Mouse (Mus musculus) retina, postnatal 1 day (tissue): ENCODE measurements around the gene Tbx15.
A peak's percentile ranks its signal among the peaks of the same experiment; 100 is the strongest.
"Not testable (repeated sequence)": the region's sequence is repeated elsewhere in the genome, so short reads cannot be mapped to it uniquely, and the experiment has no call there.

Experiments used
- DNase-seq: peaks from one replicate; pipeline ENCODE4 v3.0.0-alpha.2; 2012

The Tbx15 gene

GRCm38 (mm10) chr3:99279718-99280117 is 39.5 kb downstream of the Tbx15 start:
- no peak for DNase-seq

- DNase-seq: no peak
These were observed 41.3 kb downstream of the Tbx15 start for GRCm38 (mm10) chr3:99281453-99281852.

GRCm38 (mm10) chr3:99288302-99288701 is 48.1 kb downstream of the Tbx15 start:
- no peak for DNase-seq

GRCm38 (mm10) chr3:99290064-99290702 is 50.0 kb downstream of the Tbx15 start:
- DNase-seq: peak; percentile 73

GRCm38 (mm10) chr3:99290878-99291277 is 50.7 kb downstream of the Tbx15 start:
- DNase-seq: no peak

GRCm38 (mm10) chr3:99291386-99291785 is 51.2 kb downstream of the Tbx15 start:
- no peak for DNase-seq

- DNase-seq: no peak
These were observed 52.4 kb downstream of the Tbx15 start for GRCm38 (mm10) chr3:99292531-99292931.

- not testable (repeated sequence) for DNase-seq
These were observed 54.0 kb downstream of the Tbx15 start for GRCm38 (mm10) chr3:99294209-99294608.

- no peak for DNase-seq
These were observed 55.1 kb downstream of the Tbx15 start for GRCm38 (mm10) chr3:99295301-99295700.

- DNase-seq: no peak
These were observed 56.0 kb downstream of the Tbx15 start for GRCm38 (mm10) chr3:99296186-99296585.

- no peak for DNase-seq
These were observed 60.7 kb downstream of the Tbx15 start for GRCm38 (mm10) chr3:99300846-99301245.

- DNase-seq: peak; percentile 29
These were observed 70.7 kb downstream of the Tbx15 start for GRCm38 (mm10) chr3:99310877-99311276.

- DNase-seq: no peak
These were observed 71.9 kb downstream of the Tbx15 start for GRCm38 (mm10) chr3:99311943-99312635.

- no peak for DNase-seq
These were observed 82.2 kb downstream of the Tbx15 start for GRCm38 (mm10) chr3:99322345-99322744.

GRCm38 (mm10) chr3:99329316-99329715 is 89.1 kb downstream of the Tbx15 start:
- DNase-seq: no peak

GRCm38 (mm10) chr3:99331086-99331485 is 90.9 kb downstream of the Tbx15 start:
- no peak for DNase-seq

GRCm38 (mm10) chr3:99336866-99337265 is 96.7 kb downstream of the Tbx15 start:
- DNase-seq: no peak

GRCm38 (mm10) chr3:99338756-99339155 is 98.6 kb downstream of the Tbx15 start:
- no peak for DNase-seq

GRCm38 (mm10) chr3:99340021-99340420 is 99.8 kb downstream of the Tbx15 start:
- DNase-seq: no peak

- no peak for DNase-seq
These were observed 139.6 kb downstream of the Tbx15 start for GRCm38 (mm10) chr3:99379616-99380250.

- DNase-seq: no peak
These were observed 146.9 kb downstream of the Tbx15 start for GRCm38 (mm10) chr3:99387127-99387526.
